29 mouse cellular contexts compared by ENCODE assay signal in genomic region chr5:64653764-64654163, GRCm38 (mm10).
DNase-seq lines count a peak whose midpoint lies in the region; ATAC-seq and TF ChIP-seq lines count a peak whose summit lies in the region.
"Had no signal": no experiment of that assay in that cellular context is flagged by ENCODE, and none has a peak within 500 bp of the region (broad histone marks: within the 10 kb centered on the region; RNA-seq: fewer than 3 reads in every experiment).

No protein-coding gene starts in this region.

- H3K4me3 ChIP-seq in intestine, embryonic 14.5 days (ENCODE audit: low read depth, low read length) = no peak overlapping the region
- no peak overlapping the region for H3K4me3 ChIP-seq in intestine, embryonic 16.5 days (ENCODE audit: low read length)
- no peak overlapping the region for H3K4me3 ChIP-seq in stomach, embryonic 14.5 days (ENCODE audit: low read depth, low read length)
- H3K4me3 ChIP-seq in stomach, postnatal 0 days (ENCODE audit: low read depth, low read length) = no peak overlapping the region
- H3K4me3 ChIP-seq: embryonic facial prominence, embryonic 10.5 days; embryonic facial prominence, embryonic 13.5 days; erythroblast, embryonic 14.5 days; forebrain, embryonic 12.5 days; forebrain, embryonic 15.5 days; heart, adult 2 months; heart, embryonic 10.5 days; heart, embryonic 13.5 days; hindbrain, embryonic 12.5 days; hindbrain, embryonic 15.5 days had no signal

- H3K4me2 ChIP-seq in intestine, embryonic 14.5 days (ENCODE audit: low read length) = no peak overlapping the region
- H3K4me2 ChIP-seq in intestine, embryonic 16.5 days (ENCODE audit: low read depth, low read length) = peak overlapping the region; percentile 0; the same call in 1 of the 2 replicates
- no peak overlapping the region for H3K4me2 ChIP-seq in stomach, embryonic 14.5 days (replicated peaks; ENCODE audit: low read depth, low read length)
- no peak overlapping the region for H3K4me2 ChIP-seq in stomach, postnatal 0 days (replicated peaks; ENCODE audit: low read depth)
- H3K4me2 ChIP-seq: embryonic facial prominence, embryonic 13.5 days; forebrain, embryonic 12.5 days; forebrain, embryonic 15.5 days; heart, embryonic 13.5 days; hindbrain, embryonic 12.5 days; hindbrain, embryonic 15.5 days had no signal

- H3K9ac ChIP-seq in intestine, embryonic 14.5 days (ENCODE audit: low read length) = no peak overlapping the region
- no peak overlapping the region for H3K9ac ChIP-seq in intestine, embryonic 16.5 days (ENCODE audit: low read depth, low read length)
- no peak overlapping the region for H3K9ac ChIP-seq in stomach, embryonic 14.5 days (replicated peaks; ENCODE audit: low read depth, low read length)
- H3K9ac ChIP-seq in stomach, postnatal 0 days (ENCODE audit: low read length) = no peak overlapping the region
- H3K9ac ChIP-seq: embryonic facial prominence, embryonic 13.5 days; forebrain, embryonic 12.5 days; forebrain, embryonic 15.5 days; heart, embryonic 13.5 days; hindbrain, embryonic 12.5 days; hindbrain, embryonic 15.5 days had no signal

- peaks cover 3% of the 10 kb centered on the region; the same call in 1 of the 2 replicates for H3K4me1 ChIP-seq in intestine, embryonic 14.5 days (replicated peaks; ENCODE audit: control insufficient read depth, insufficient read depth, low read length)
- peaks cover 17% of the 10 kb centered on the region; the same call in 1 of the 2 replicates for H3K4me1 ChIP-seq in intestine, embryonic 16.5 days (ENCODE audit: control insufficient read depth, insufficient read depth, low read length)
- 0 out of 2 replicates have a peak, but pooled peaks cover 2% of the 10 kb centered on the region for H3K4me1 ChIP-seq in stomach, embryonic 14.5 days (ENCODE audit: control insufficient read depth, insufficient read depth, low read length)
- no peaks in the 10 kb centered on the region; the same call in none of the 2 replicates for H3K4me1 ChIP-seq in stomach, postnatal 0 days (replicated peaks; ENCODE audit: control insufficient read depth, insufficient read depth)
- H3K4me1 ChIP-seq: hindbrain, embryonic 12.5 days had no signal

- no peak for TF ChIP-seq CTCF in stomach, postnatal 0 days (IDR thresholded peaks at IDR 0.05; ENCODE audit: low read depth)

- H3K27me3 ChIP-seq in intestine, embryonic 14.5 days (replicated peaks; ENCODE audit: control insufficient read depth, insufficient read depth, low read length) = no peaks in the 10 kb centered on the region
- H3K27me3 ChIP-seq in intestine, embryonic 16.5 days (replicated peaks; ENCODE audit: control insufficient read depth, insufficient read depth, low read length) = no peaks in the 10 kb centered on the region
- H3K27me3 ChIP-seq in stomach, embryonic 14.5 days (ENCODE audit: control insufficient read depth, insufficient read depth, low read length) = no peaks in the 10 kb centered on the region
- H3K27me3 ChIP-seq in stomach, postnatal 0 days (ENCODE audit: control insufficient read depth, insufficient read depth, low read length) = no peaks in the 10 kb centered on the region
- H3K27me3 ChIP-seq: CH12.LX; embryonic facial prominence, embryonic 13.5 days; forebrain, embryonic 12.5 days; forebrain, embryonic 15.5 days; heart, embryonic 13.5 days; hindbrain, embryonic 12.5 days; hindbrain, embryonic 15.5 days; Patski had no signal

- intact Hi-C loops in left cerebral cortex, postnatal 36 days (cut with DNase I) = no loop called here

- 75% methylated on average over 5 of the region's 5 CpGs for WGBS in intestine, embryonic 14.5 days
- 72% methylated on average over 5 of the region's 5 CpGs for WGBS in intestine, embryonic 16.5 days
- WGBS in stomach, embryonic 14.5 days = 77% methylated on average over 5 of the region's 5 CpGs
- WGBS in stomach, postnatal 0 days = 60% methylated on average over 5 of the region's 5 CpGs

- peak; percentile 84 for ATAC-seq in intestine, embryonic 14.5 days (replicated peaks; ENCODE audit: low FRiP score, low TSS enrichment, low read depth)
- peak; percentile 89 for ATAC-seq in intestine, embryonic 16.5 days
- ATAC-seq in stomach, embryonic 14.5 days (ENCODE audit: insufficient number of reproducible peaks, insufficient read depth, low FRiP score, low read depth) = peak; percentile 83
- ATAC-seq in stomach, postnatal 0 days (ENCODE audit: low FRiP score, low TSS enrichment) = peak; percentile 90
- ATAC-seq: forebrain, embryonic 15.5 days; Patski had no signal

- no peak for DNase-seq in intestine, embryonic 14.5 days (ENCODE audit: low spot score)
- DNase-seq in stomach, postnatal 0 days (ENCODE audit: low spot score) = peak; percentile 75
- DNase-seq in left cerebral cortex, postnatal 36 days (ENCODE audit: low spot score in 2 of 2) = no peak
- no peak for DNase-seq in right cerebral cortex, postnatal 14 days
- no peak for DNase-seq in right cerebral cortex, adult 2 months (ENCODE audit: low spot score in 2 of 2)
- DNase-seq: adrenal gland, adult 2 months; adrenal gland, postnatal 14 days; B cell, adult 2 months; cerebellum, adult 11-12 months; cerebellum, adult 8-10 months; cerebellum, postnatal 10 days; cerebellum, postnatal 36 days; embryo, embryonic 11 days; gastrocnemius, postnatal 25 days; heart, adult 2 months had no signal

- H3K36me3 ChIP-seq in intestine, embryonic 14.5 days (ENCODE audit: control insufficient read depth, insufficient read depth, low read length) = no peaks in the 10 kb centered on the region
- H3K36me3 ChIP-seq in intestine, embryonic 16.5 days (ENCODE audit: control insufficient read depth, insufficient read depth, low read length) = no peaks in the 10 kb centered on the region
- no peaks in the 10 kb centered on the region for H3K36me3 ChIP-seq in stomach, embryonic 14.5 days (ENCODE audit: control insufficient read depth, insufficient read depth, low read length)
- H3K36me3 ChIP-seq in stomach, postnatal 0 days (ENCODE audit: control insufficient read depth, insufficient read depth, low read length) = no peaks in the 10 kb centered on the region
- H3K36me3 ChIP-seq: embryonic facial prominence, embryonic 10.5 days; embryonic facial prominence, embryonic 13.5 days; forebrain, embryonic 12.5 days; forebrain, embryonic 15.5 days; G1E; heart, embryonic 10.5 days; heart, embryonic 13.5 days; hindbrain, embryonic 12.5 days; hindbrain, embryonic 15.5 days had no signal

- H3K9me3 ChIP-seq in intestine, embryonic 14.5 days (ENCODE audit: control insufficient read depth, low read length) = no peaks in the 10 kb centered on the region
- no peaks in the 10 kb centered on the region for H3K9me3 ChIP-seq in intestine, embryonic 16.5 days (ENCODE audit: control insufficient read depth, low read length)
- no peaks in the 10 kb centered on the region for H3K9me3 ChIP-seq in stomach, embryonic 14.5 days (ENCODE audit: control insufficient read depth, low read depth, low read length)
- H3K9me3 ChIP-seq in stomach, postnatal 0 days (ENCODE audit: control insufficient read depth, low read length) = no peaks in the 10 kb centered on the region
- H3K9me3 ChIP-seq: embryonic facial prominence, embryonic 10.5 days; embryonic facial prominence, embryonic 13.5 days; forebrain, embryonic 12.5 days; forebrain, embryonic 15.5 days; heart, embryonic 10.5 days; heart, embryonic 13.5 days; hindbrain, embryonic 12.5 days; hindbrain, embryonic 15.5 days had no signal

- no peak for TF ChIP-seq EP300 in stomach, postnatal 0 days (optimal IDR thresholded peaks at IDR 0.05)

- H3K27ac ChIP-seq in intestine, embryonic 14.5 days (ENCODE audit: low read depth) = no peak overlapping the region; the same call in 1 of the 2 replicates
- peak overlapping the region; percentile 34; the same call in 1 of the 2 replicates for H3K27ac ChIP-seq in intestine, embryonic 16.5 days (ENCODE audit: low read length)
- H3K27ac ChIP-seq in stomach, embryonic 14.5 days (ENCODE audit: low read length) = no peak overlapping the region
- peak overlapping the region; percentile 56; the same call in 1 of the 2 replicates for H3K27ac ChIP-seq in stomach, postnatal 0 days (replicated peaks)
- H3K27ac ChIP-seq: embryonic facial prominence, embryonic 10.5 days; embryonic facial prominence, embryonic 13.5 days; forebrain, embryonic 12.5 days; forebrain, embryonic 15.5 days; heart, adult 2 months; heart, embryonic 10.5 days; heart, embryonic 13.5 days; hindbrain, embryonic 12.5 days; hindbrain, embryonic 15.5 days had no signal

Comparison
In these comparisons a context has a peak if more than half of its experiments do, and no peak if none do; other contexts are left out.
1. H3K27ac ChIP-seq: peak in intestine, embryonic 16.5 days (single experiment) and stomach, postnatal 0 days (single experiment); none in intestine, embryonic 14.5 days (single experiment) and stomach, embryonic 14.5 days (single experiment).
2. Peak in every context shown above with its lines, with median percentiles within 50 percentile points of each other: ATAC-seq.